Mouse (Mus musculus): ENCODE measurements around the gene Stab2.

Stab2 gene

GRCm38 (mm10) chr10:86821014-86821413 lies 186.8 kb downstream of the Stab2 start:
- no peak for DNase-seq

GRCm38 (mm10) chr10:86819649-86820165 lies 188.1 kb downstream of the Stab2 start:
- DNase-seq: peak; percentile 44

GRCm38 (mm10) chr10:86815133-86815532 lies 192.7 kb downstream of the Stab2 start:
- DNase-seq: no peak

- no peak for DNase-seq
Measured at GRCm38 (mm10) chr10:86814292-86815131, 193.3 kb downstream of the Stab2 start.

- no peak for DNase-seq
Measured at GRCm38 (mm10) chr10:86810612-86811011, 197.2 kb downstream of the Stab2 start.

GRCm38 (mm10) chr10:86810000-86810399 lies 197.8 kb downstream of the Stab2 start:
- DNase-seq: peak; percentile 64

GRCm38 (mm10) chr10:86808013-86808758 lies 199.6 kb downstream of the Stab2 start:
- no peak for DNase-seq

GRCm38 (mm10) chr10:86807362-86807761 lies 200.5 kb downstream of the Stab2 start:
- DNase-seq: no peak

GRCm38 (mm10) chr10:86796073-86796741 lies 211.6 kb downstream of the Stab2 start:
- no peak for DNase-seq

- DNase-seq: no peak
Measured at GRCm38 (mm10) chr10:86794794-86795535, 212.9 kb downstream of the Stab2 start.

GRCm38 (mm10) chr10:86794196-86794595 lies 213.6 kb downstream of the Stab2 start:
- no peak for DNase-seq

GRCm38 (mm10) chr10:86793509-86793951 lies 214.3 kb downstream of the Stab2 start:
- no peak for DNase-seq

GRCm38 (mm10) chr10:86791507-86792184 lies 216.2 kb downstream of the Stab2 start:
- no peak for DNase-seq

Measured in layer of hippocampus, adult 9-11 months (tissue).